Mouse (Mus musculus): ENCODE results near the gene Sub1. TPM values are rescaled to one million over a fixed set of nuclear protein-coding genes. Genes with fewer than 3 reads are reported as not detected.

Gene Sub1
- polyA plus RNA-seq, 1 experiment: 0.25 TPM

DNA sequence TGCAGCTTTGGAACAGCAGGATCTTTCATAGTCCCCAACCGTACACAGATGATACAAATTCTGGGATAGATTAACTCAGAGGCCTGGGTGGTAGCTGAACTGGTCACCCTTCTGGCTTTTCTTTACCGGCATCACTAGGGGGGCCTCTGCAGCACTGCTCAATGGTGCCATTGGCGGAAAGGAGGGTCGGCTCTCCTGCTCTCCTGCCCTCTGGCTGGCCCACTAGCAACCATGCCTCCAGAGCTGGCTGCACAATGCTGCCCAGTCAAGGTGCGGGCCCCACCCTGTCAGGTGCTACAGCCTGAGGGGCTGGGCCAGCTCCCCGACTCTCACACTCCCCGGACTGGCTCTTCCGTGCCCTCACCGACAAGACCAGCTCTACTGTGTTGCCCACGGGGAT, 46.6 kb downstream of the Sub1 start:
- no peaks in the 10 kb centered on the region for H3K36me3 ChIP-seq (ENCODE audit: control insufficient read depth, insufficient read depth, low read length)
- H3K4me1 ChIP-seq (ENCODE audit: control insufficient read depth, insufficient read depth, insufficient read length, low read length): no peaks in the 10 kb centered on the region
- no peaks in the 10 kb centered on the region for H3K27me3 ChIP-seq (ENCODE audit: control insufficient read depth, insufficient read depth, low read length)
- TF ChIP-seq CTCF (IDR thresholded peaks at IDR 0.05; ENCODE audit: extremely low read depth, insufficient read length, insufficient replicate concordance, low read depth, low read length): no peak
- 88% methylated on average over 10 of the region's 10 CpGs for WGBS
- no peak overlapping the region for H3K27ac ChIP-seq (ENCODE audit: insufficient read depth, low read depth, low read length)
- H3K4me3 ChIP-seq (ENCODE audit: low read depth, low read length): no peak overlapping the region

DNA sequence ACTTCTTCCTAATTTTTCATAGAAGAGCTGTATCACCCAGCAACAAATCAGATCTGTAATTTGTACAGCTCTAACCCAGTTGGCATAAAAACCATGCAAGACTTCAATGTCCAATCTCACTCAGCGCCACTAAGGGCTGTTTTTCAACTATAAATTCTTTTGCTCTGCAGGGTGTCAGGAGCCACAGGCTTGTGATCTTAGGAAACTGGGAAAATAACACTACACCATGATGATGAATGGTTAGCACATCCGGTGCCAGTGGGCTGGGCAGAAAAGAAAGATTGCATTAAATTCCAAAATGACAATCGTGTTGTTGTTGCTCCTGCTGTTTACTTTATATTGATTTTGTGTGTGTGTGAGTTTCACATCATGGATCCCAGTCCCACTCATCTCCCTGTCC, 47.3 kb downstream of the Sub1 start:
- H3K4me3 ChIP-seq (ENCODE audit: low read depth, low read length): no peak overlapping the region
- no peaks in the 10 kb centered on the region for H3K27me3 ChIP-seq (ENCODE audit: control insufficient read depth, insufficient read depth, low read length)
- H3K27ac ChIP-seq (ENCODE audit: insufficient read depth, low read depth, low read length): no peak overlapping the region
- no peaks in the 10 kb centered on the region for H3K4me1 ChIP-seq (ENCODE audit: control insufficient read depth, insufficient read depth, insufficient read length, low read length)
- 88% methylated on average over 3 of the region's 3 CpGs for WGBS
- no peaks in the 10 kb centered on the region for H3K36me3 ChIP-seq (ENCODE audit: control insufficient read depth, insufficient read depth, low read length)
- no peak for TF ChIP-seq CTCF (IDR thresholded peaks at IDR 0.05; ENCODE audit: extremely low read depth, insufficient read length, insufficient replicate concordance, low read depth, low read length)
- no peak for TF ChIP-seq POLR2A (IDR thresholded peaks at IDR 0.05; ENCODE audit: low read depth, low read length)

DNA sequence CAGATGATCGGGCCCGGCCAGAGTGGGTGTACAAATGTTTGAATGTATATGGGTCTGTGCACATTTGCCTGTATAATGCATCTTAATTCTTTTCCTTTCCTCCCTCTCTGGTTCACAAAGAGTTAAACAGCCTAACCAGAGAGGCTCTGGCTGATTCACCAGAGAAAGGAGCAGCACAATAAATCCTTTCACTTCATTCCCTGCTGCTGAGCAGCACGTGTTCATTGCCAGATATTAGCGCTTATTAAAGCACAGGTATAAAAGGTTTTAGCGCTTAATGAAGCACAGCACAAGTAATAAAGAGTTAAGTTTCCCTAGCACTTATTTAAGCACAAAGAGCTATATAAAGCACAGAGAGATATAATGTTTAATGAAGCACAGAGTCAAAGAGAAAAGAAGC, 55.9 kb downstream of the Sub1 start:
- TF ChIP-seq POLR2A (IDR thresholded peaks at IDR 0.05; ENCODE audit: low read depth, low read length) (no peak), CTCF (IDR thresholded peaks at IDR 0.05; ENCODE audit: extremely low read depth, insufficient read length, insufficient replicate concordance, low read depth, low read length) (no peak)
- Histone ChIP-seq H3K4me3 (ENCODE audit: low read depth, low read length) (no peak overlapping the region), H3K36me3 (ENCODE audit: control insufficient read depth, insufficient read depth, low read length) (no peaks in the 10 kb centered on the region), H3K27ac (ENCODE audit: insufficient read depth, low read depth, low read length) (no peak overlapping the region), H3K4me1 (ENCODE audit: control insufficient read depth, insufficient read depth, insufficient read length, low read length) (no peaks in the 10 kb centered on the region), H3K27me3 (ENCODE audit: control insufficient read depth, insufficient read depth, low read length) (no peaks in the 10 kb centered on the region)
- WGBS: 66% methylated on average over 5 of the region's 5 CpGs

Other genes starting within 250 kb of the Sub1 start
- 0.75 and 1.0 TPM in 2 replicates for gene Npr3, start 89.7 kb downstream of the Sub1 start, polyA plus RNA-seq (2012; rRNA removed)
- gene Zfr, start 120.8 kb upstream of the Sub1 start, polyA plus RNA-seq (2012; rRNA removed): 93.8 and 145 TPM in 2 replicates
- gene Mtmr12, start 208.0 kb upstream of the Sub1 start, polyA plus RNA-seq (2012; rRNA removed): 11.7 and 24.7 TPM in 2 replicates